Mouse (Mus musculus): ENCODE measurements around the gene Cyba. TPM values are rescaled to one million over a fixed set of nuclear protein-coding genes. Genes with fewer than 3 reads are reported as not detected.

Cyba gene
- total RNA-seq (2021), result 1 to 10 TPM; 7.8 to 9.6 TPM

DNA sequence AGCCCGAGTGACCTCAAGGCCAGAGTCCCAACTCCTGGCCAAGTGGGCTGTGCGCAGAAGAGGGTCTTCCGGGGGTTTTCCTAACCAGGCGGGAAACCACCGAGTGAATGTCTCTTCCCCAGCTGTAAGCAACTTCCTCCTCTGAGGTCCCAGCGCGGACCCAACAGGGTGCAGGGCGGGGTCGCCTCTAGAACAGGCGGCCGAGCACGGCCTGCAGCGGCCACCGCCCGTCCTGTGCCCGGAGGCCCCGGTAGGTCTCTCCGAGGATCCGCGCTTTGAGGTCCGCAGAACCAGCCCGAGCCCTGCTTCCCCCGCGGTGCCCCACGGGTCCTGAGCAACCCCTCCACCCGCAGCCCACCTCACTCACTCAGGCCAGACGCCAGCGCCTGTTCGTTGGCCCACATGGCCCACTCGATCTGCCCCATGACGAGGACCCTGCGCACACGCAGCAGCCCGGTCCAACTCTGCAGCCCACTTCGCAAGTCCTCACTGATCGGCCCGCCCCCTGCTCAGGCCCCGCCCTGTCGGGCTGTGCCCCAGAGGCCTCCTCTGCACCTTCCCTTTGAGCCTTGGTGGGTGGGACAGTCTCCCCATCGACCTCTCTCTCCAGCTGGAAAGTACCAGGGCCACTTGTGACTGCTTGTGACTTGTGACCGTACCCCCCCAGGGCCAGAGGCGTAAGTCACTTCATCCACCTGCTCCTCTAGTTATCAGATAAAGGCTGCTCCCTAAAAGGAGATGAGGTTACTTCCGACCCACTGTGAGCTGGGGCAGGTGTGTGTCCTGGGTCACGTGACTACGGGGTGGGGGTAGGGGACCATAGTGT is at the start of gene Cyba:
Cyba (minus strand) TSS at position 488 of the 826 bp plus-strand sequence.
- intact Hi-C loops (cut with DNase I), result no loop called here

DNA sequence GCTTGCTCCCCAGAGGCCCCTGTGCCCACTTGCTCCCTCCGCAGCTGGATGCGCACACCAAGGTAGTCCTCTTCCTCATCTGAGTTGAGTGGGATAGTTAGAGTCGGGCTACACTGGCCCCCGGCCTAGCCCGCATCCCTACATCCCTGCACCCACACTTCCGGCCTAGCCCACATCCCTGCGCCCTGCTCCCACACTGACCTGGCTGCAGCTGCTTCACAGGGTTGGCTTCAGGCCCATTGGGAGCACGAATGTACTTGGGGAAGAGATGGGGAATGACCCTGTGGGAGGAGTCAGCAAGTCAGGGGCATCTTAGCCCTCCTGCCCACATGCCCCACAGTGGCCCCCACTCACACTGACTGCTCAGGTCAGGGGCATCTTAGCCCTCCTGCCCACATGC is 49.7 kb upstream of the Cyba start:
- intact Hi-C loops (cut with DNase I), result no loop called here
- DNase-seq (ENCODE audit: extremely low spot score in 1 of 2, low spot score in 2 of 2), result no peak

More for the DNA sequence above, at the start of gene Cyba:
- peak in 1 of 2 experiments; percentile 84 for DNase-seq (ENCODE audit: extremely low spot score in 1 of 2, low spot score in 2 of 2)

DNA sequence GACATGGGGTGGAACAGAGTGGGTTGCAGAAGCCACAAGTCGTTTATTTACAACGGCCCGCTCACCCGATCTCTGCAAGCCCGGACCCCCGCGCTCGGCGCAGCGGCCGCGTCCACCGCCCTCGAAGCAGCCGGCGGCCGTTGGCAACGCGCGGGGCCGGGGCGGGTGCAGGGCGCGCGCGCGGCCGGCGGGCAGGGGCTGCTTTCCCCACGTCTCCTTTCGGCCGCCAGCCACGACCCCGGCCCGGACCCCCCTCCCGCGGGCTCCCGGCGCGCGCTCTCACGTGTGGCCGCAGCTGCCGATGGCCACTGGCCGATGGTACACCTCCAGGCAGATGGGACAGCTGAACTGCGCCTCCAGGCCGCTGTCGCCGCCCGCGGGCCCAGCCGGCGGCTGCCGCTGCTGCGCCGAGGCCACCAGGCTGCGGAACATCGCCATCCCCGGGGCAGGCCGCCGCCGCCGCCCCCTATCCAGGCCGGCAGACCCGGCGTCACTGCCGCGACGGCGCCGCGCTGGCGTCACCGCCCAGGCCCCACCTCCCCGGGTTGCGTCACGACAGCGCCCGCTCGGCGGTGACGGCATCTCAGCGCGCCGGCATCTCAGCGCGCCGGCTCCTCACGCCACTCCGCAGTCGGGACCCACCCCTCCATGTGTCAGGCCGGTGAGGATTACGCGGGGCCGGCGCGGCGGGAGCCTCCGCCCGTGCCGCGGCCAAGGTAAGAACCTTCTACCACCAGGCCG is 43.0 kb upstream of the Cyba start, which contains the start of the genes Rnf166 and Ctu2:
Rnf166 (minus strand) TSS at position 485 of the 741 bp plus-strand sequence.
Ctu2 (plus strand) TSS at position 564 of the 741 bp plus-strand sequence.
- intact Hi-C loops (cut with DNase I), result no loop called here
- peak; percentile 91 to 95 for DNase-seq (ENCODE audit: extremely low spot score in 1 of 2, low spot score in 2 of 2)

DNA sequence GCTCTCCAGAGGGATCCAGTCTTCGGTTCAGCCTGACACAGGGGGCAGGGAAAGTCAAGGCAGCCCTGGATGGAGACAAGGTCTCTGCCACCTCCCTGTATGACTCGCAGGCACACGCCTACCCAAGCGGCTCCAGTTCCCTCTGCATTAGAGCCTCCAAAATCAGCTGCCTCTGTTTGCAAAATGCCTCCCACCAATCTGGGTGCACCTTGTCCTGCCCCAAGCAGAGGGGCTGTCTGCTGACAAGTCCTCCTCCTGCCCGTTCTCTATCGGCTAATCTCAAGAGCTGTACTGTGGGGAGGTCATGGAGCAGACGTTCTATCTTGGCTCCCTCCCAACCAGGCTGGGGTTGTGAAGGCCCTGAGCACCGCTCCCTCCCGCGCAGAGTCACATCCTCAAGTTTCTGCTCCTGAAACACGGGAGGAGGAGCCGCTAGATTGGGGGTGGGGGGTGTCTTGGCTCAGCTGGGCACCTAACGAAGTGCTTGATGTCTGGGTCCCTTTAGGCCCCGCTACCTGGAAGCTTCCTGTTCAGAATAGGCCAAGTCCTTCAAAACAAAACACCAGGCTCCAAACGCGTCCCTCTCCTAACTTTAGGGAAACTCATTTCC is 42.3 kb upstream of the Cyba start:
- intact Hi-C loops (cut with DNase I), result no loop called here
- DNase-seq (ENCODE audit: extremely low spot score in 1 of 2, low spot score in 2 of 2), result peak in 1 of 2 experiments; percentile 69

- intact Hi-C loops (cut with DNase I), result no loop called here
- no peak for DNase-seq (ENCODE audit: extremely low spot score in 1 of 2, low spot score in 2 of 2)
These were observed 41.2 kb upstream of the Cyba start for GRCm38 (mm10) chr8:122473911-122474421.

DNA sequence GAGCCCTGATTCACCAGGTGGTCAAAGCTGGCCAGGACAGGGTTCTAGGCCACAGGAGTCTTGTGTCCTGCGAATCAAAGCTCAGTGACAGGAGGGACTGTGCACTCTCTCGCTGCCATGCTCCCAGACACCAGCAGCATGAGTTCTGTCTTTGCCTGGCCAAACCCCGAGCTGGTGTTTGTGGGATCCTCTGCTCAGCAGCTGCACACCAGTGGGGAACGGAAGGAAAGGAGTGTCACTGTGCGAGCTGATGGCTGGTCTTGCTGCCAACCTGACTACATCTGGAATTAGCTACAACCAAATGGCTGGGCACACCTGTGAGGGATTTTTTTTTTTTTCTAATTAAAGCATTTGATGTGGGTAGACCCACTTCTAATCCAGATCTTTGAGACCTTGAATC is 38.0 kb upstream of the Cyba start:
- intact Hi-C loops (cut with DNase I), result no loop called here
- no peak for DNase-seq (ENCODE audit: extremely low spot score in 1 of 2, low spot score in 2 of 2)

- DNase-seq (ENCODE audit: extremely low spot score in 1 of 2, low spot score in 2 of 2), result no peak
- intact Hi-C loops (cut with DNase I), result no loop called here
These were observed 37.2 kb upstream of the Cyba start for GRCm38 (mm10) chr8:122469965-122470364.

- intact Hi-C loops (cut with DNase I), result no loop called here
- no peak for DNase-seq (ENCODE audit: extremely low spot score in 1 of 2, low spot score in 2 of 2)
These were observed 36.7 kb upstream of the Cyba start for GRCm38 (mm10) chr8:122469407-122469806.

DNA sequence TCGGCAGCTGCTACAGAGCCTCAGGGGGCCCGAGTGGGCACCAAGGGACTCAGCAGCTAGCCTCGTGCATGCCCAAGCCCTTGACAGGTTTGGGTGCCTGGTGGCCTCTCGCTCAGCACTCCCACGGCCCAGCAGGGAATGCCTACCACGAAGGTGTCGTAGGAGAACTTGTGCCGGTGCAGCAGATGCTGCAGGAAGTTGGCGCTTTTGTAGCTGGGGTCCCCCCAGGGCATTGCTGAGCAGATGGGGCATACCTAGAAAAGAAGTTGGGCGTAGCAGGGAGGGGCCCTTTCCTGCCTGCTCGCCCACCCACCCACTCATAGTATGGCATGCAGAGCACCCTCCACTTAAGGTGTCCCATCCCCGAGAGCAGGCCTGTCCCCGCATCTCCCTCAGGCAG is 35.1 kb upstream of the Cyba start:
- intact Hi-C loops (cut with DNase I), result no loop called here
- DNase-seq (ENCODE audit: extremely low spot score in 1 of 2, low spot score in 2 of 2), result no peak

- intact Hi-C loops (cut with DNase I), result no loop called here
- no peak for DNase-seq (ENCODE audit: extremely low spot score in 1 of 2, low spot score in 2 of 2)
These were observed 32.3 kb upstream of the Cyba start for GRCm38 (mm10) chr8:122464985-122465384.

- DNase-seq (ENCODE audit: extremely low spot score in 1 of 2, low spot score in 2 of 2), result no peak
- intact Hi-C loops (cut with DNase I), result no loop called here
These were observed 31.2 kb upstream of the Cyba start for GRCm38 (mm10) chr8:122463651-122464640.

DNA sequence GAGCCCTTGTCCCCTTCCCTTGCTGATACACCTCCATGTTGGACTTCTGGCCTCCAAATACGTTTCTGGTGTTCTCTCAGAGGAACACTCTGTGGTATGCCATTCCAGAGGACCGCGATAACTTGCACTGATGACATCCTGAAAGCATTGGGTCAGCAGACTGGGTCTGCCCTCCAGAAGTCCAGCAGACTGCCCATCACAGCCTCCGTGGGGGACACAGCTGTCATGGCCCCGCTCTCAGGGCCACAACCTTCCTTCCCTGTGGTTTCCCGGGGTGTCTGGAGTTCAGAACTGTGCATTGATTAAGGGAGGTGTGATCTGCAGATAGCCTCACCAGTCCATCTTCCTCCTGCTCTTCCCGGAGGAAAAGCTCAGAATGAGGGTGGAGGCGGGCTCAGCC is 29.8 kb upstream of the Cyba start:
- no peak for DNase-seq (ENCODE audit: extremely low spot score in 1 of 2, low spot score in 2 of 2)
- intact Hi-C loops (cut with DNase I), result no loop called here

DNA sequence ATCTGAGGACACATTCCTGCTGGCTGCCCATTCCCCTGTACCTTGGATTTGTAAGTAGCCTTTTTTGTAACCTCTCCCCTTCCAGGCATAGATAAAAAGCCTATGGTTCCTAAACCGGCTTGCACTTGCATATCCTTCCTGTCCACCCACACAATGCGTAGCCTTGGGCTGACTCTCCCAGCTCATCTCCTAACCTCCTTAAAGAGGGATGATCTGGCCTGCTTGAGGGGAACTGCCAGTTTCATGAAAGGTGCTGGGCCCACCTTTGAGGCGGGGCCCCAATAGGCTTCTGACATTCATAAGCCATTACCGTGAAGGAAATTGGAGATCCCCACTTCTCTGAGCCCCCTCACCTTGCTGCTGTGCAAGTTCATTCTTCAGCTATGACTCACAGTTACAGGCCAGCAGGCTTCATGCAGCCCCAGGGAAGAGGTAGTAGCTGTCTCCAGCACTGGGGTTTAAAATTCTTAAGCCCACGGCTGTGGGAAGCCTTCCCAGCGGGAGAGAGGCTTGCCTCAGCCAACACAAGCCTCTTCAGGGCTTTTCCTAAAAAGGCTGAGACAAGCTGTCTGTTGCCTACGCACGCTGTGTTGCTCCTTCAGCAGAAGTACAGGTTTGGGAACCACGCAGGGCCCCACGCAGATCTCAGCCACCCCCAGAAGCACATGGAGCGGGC is 28.9 kb upstream of the Cyba start:
- intact Hi-C loops (cut with DNase I), result no loop called here
- no peak for DNase-seq (ENCODE audit: extremely low spot score in 1 of 2, low spot score in 2 of 2)

GRCm38 (mm10) chr8:122460524-122461472 is 28.1 kb upstream of the Cyba start, which contains the start of gene Snai3:
Gene Snai3, minus strand, starts transcription at chr8:122460733.
- peak in 1 of 2 experiments; percentile 47 for DNase-seq (ENCODE audit: extremely low spot score in 1 of 2, low spot score in 2 of 2)
- intact Hi-C loops (cut with DNase I), result no loop called here

DNA sequence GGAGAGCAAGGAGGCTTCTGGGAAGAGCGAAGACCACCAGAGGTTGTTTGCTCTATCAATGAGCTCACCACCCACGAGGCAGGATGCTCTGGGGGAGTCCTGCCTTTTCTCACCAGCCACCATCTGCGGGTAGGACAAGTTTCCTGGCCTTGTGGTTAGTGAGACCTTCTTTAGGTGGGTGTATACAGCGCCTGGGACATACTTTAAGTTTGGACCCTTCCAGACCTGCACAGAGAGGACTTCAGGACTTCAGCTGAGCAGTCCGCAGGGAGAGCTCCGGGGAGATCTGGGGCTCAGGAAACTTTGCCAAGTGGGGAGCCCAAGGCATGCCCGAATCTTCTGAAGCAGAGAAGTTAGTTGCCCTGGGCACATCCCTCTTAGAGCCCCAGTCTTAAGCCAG is 27.3 kb upstream of the Cyba start:
- intact Hi-C loops (cut with DNase I), result no loop called here
- no peak for DNase-seq (ENCODE audit: extremely low spot score in 1 of 2, low spot score in 2 of 2)

DNA sequence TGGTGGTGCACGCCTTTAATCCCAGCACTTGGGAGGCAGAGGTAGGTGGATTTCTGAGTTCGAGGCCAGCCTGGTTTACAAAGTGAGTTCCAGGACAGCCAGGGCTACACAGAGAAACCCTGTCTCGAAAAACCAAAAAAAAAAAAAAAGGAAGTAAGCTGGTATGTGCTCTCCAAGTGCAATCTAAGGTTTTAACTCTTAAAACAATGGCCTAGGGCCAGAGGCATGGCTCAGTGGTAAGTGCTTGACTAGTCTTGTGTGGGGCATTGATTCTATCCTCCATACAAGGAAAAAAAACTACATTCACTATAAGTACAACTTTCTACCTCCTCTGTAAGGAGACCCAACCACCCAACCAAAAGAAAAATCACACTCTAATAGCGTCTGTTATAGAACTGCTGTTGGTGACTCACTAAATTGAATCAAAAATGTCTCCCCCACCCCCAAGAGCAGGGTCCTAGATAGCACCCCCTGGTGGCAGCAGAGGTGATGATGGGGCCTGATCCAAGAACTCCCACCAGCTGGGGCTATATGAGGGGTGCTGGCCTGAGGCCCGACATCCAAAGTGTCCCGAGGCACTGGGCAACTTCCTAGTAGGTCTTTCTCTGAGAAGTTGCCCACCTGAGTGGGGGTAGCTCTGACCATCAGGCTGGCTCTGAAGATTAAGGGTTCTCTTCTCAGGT is 26.6 kb upstream of the Cyba start:
- no peak for DNase-seq (ENCODE audit: extremely low spot score in 1 of 2, low spot score in 2 of 2)
- intact Hi-C loops (cut with DNase I), result no loop called here
